Mouse (Mus musculus): Measurements from ENCODE around the gene Clstn2. TPM values are rescaled to one million over a fixed set of nuclear protein-coding genes. Genes with fewer than 3 reads are reported as not detected.
A peak's percentile ranks its signal among the peaks of the same experiment; 100 is the strongest.

Clstn2 gene
- total and polyA plus RNA-seq, 2 experiments, result 0.28 to 0.31 TPM

DNA sequence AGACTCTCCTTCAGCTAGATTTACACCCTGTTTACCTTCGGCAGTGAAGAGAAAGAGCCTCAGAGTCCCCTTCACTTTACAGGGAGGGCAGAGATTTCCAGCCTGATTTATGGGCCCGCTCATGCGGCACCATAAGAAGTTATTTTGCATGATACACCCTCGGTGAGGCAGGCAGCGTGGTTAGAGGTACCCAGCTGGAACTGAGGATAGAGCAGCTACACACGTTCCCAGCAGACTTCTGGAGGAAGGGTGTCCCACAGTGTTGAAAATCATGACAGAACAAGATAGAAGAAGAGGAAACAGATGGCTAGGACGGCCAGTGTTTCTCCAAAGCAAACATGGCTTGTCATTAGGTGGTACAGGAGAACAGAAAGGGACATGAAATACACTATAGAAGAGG, 390.6 kb downstream of the Clstn2 start:
- no peak overlapping the region for H3K27ac ChIP-seq (replicated peaks; ENCODE audit: insufficient read depth, low read depth, low read length)
- WGBS, result 84% methylated on average over 7 of the region's 7 CpGs
- H3K4me1 ChIP-seq (ENCODE audit: control insufficient read depth, insufficient read depth, low read length), result no peaks in the 10 kb centered on the region
- H3K9ac ChIP-seq (ENCODE audit: low read depth, low read length), result no peak overlapping the region
- no peak for DNase-seq (ENCODE audit: extremely low read depth, low read depth, low spot score)
- TF ChIP-seq POLR2A (IDR thresholded peaks at IDR 0.05; ENCODE audit: extremely low read depth, insufficient read depth, low read length) (no peak), CTCF (IDR thresholded peaks at IDR 0.05; ENCODE audit: low read depth, low read length) (no peak)
- H3K27me3 ChIP-seq (ENCODE audit: control insufficient read depth, insufficient read depth, low read length), result no peaks in the 10 kb centered on the region
- no peaks in the 10 kb centered on the region for H3K36me3 ChIP-seq (ENCODE audit: control insufficient read depth, insufficient read depth, low read length)
- no peaks in the 10 kb centered on the region for H3K79me2 ChIP-seq (ENCODE audit: control insufficient read depth, insufficient read depth, low read length)
- no peak overlapping the region for H3K4me3 ChIP-seq (ENCODE audit: insufficient read depth, low read depth, low read length)

DNA sequence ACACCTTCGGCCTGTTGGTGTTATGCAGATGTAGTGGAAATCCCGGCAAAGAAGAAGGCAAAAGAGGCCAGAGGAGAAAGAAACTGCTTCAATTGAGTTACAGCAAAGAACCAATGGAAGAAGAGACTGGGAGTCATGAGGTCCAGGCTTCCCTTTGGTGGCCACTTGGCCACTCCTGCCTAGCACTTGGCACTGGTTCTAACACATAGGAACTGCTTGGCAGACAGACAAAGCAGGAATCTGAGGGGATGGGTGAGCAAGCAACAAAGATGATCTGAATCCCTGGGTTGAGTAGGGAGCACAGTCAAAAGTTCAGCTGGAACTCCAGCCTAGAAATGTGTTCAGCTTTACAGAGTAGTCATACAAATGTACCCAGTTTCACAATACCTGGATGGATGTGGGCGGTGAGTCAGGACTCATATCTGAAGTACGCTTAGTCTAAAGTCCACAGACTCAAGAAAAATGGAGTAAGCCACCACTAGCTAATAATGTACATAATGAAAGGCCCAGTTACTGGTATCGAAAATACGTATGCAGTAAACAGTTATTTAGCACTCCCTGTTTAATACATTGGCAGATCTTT, 392.9 kb downstream of the Clstn2 start:
- Histone ChIP-seq H3K4me3 (ENCODE audit: insufficient read depth, low read depth, low read length) (no peak overlapping the region), H3K27ac (replicated peaks; ENCODE audit: insufficient read depth, low read depth, low read length) (no peak overlapping the region), H3K79me2 (ENCODE audit: control insufficient read depth, insufficient read depth, low read length) (no peaks in the 10 kb centered on the region), H3K27me3 (ENCODE audit: control insufficient read depth, insufficient read depth, low read length) (no peaks in the 10 kb centered on the region), H3K9ac (ENCODE audit: low read depth, low read length) (no peak overlapping the region), H3K36me3 (ENCODE audit: control insufficient read depth, insufficient read depth, low read length) (no peaks in the 10 kb centered on the region), H3K4me1 (ENCODE audit: control insufficient read depth, insufficient read depth, low read length) (no peaks in the 10 kb centered on the region)
- TF ChIP-seq POLR2A (IDR thresholded peaks at IDR 0.05; ENCODE audit: extremely low read depth, insufficient read depth, low read length) (no peak), CTCF (IDR thresholded peaks at IDR 0.05; ENCODE audit: low read depth, low read length) (no peak)
- peak; percentile 20 for DNase-seq (ENCODE audit: extremely low read depth, low read depth, low spot score)
- 64% methylated on average over 6 of the region's 6 CpGs for WGBS

DNA sequence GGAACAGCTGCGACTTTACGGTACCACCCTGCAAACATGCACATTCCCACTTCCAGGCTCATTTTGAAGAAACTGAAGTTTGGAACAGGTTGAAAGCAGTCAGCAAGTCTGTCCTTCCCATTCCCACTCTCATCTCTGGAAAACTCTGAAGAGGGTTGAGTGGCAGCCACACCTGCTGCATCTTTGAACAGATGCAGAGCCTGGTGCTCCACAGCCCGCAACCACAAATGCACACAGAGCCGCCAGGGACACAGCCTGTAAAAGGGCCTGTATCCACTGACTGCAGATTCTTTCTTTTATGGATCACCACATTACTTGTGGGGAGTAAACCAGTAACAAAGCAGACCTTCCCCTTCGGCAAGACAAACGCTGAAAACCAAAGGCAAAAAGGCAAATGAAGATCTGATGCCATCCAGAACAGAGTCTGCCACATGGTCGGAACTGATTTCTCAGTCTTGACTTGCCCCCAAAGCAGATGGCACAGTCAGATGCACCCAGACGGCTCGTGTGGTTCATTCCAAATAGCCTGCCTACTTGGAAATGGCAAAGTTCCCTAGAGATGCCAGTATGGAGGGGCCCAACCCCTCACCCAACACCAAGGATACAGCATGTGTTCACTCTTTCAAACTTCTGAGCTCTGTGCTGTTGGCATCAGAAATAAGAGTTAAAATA, 394.2 kb downstream of the Clstn2 start:
- 89% methylated on average over 9 of the region's 9 CpGs for WGBS
- DNase-seq (ENCODE audit: extremely low read depth, low read depth, low spot score), result no peak
- TF ChIP-seq POLR2A (IDR thresholded peaks at IDR 0.05; ENCODE audit: extremely low read depth, insufficient read depth, low read length), result no peak
- no peak for TF ChIP-seq CTCF (IDR thresholded peaks at IDR 0.05; ENCODE audit: low read depth, low read length)
- Histone ChIP-seq H3K4me3 (ENCODE audit: insufficient read depth, low read depth, low read length) (no peak overlapping the region), H3K36me3 (ENCODE audit: control insufficient read depth, insufficient read depth, low read length) (no peaks in the 10 kb centered on the region), H3K27ac (replicated peaks; ENCODE audit: insufficient read depth, low read depth, low read length) (no peak overlapping the region), H3K4me1 (ENCODE audit: control insufficient read depth, insufficient read depth, low read length) (no peaks in the 10 kb centered on the region), H3K79me2 (ENCODE audit: control insufficient read depth, insufficient read depth, low read length) (no peaks in the 10 kb centered on the region), H3K27me3 (ENCODE audit: control insufficient read depth, insufficient read depth, low read length) (no peaks in the 10 kb centered on the region), H3K9ac (ENCODE audit: low read depth, low read length) (no peak overlapping the region)

DNA sequence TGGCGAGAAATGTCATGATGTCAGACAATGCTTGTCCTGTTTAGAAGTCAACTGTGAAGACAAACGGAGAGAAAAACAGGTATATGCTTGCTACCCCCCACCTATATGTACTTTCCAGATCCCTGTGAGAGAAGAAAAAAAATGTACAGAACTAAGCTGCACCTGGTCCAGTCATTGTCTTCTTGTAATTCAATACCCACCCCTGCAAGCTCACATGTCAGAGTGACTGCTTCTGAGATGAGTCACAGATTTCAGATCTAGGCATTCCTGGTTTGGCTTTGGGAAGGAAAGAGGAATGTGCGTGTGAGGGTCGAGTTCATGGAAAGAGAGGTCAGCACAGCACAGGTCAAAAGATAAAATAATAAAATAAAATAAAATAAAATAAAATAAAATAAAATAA, 397.6 kb downstream of the Clstn2 start:
- TF ChIP-seq CTCF (IDR thresholded peaks at IDR 0.05; ENCODE audit: low read depth, low read length) (no peak), POLR2A (IDR thresholded peaks at IDR 0.05; ENCODE audit: extremely low read depth, insufficient read depth, low read length) (no peak)
- no peaks in the 10 kb centered on the region for H3K36me3 ChIP-seq (ENCODE audit: control insufficient read depth, insufficient read depth, low read length)
- H3K79me2 ChIP-seq (ENCODE audit: control insufficient read depth, insufficient read depth, low read length), result no peaks in the 10 kb centered on the region
- no peaks in the 10 kb centered on the region for H3K4me1 ChIP-seq (ENCODE audit: control insufficient read depth, insufficient read depth, low read length)
- no peak overlapping the region for H3K4me3 ChIP-seq (ENCODE audit: insufficient read depth, low read depth, low read length)
- no peaks in the 10 kb centered on the region for H3K27me3 ChIP-seq (ENCODE audit: control insufficient read depth, insufficient read depth, low read length)
- no peak overlapping the region for H3K27ac ChIP-seq (replicated peaks; ENCODE audit: insufficient read depth, low read depth, low read length)
- no peak overlapping the region for H3K9ac ChIP-seq (ENCODE audit: low read depth, low read length)
- no peak for DNase-seq (ENCODE audit: extremely low read depth, low read depth, low spot score)
- 74% methylated on average over 4 of the region's 4 CpGs for WGBS

DNA sequence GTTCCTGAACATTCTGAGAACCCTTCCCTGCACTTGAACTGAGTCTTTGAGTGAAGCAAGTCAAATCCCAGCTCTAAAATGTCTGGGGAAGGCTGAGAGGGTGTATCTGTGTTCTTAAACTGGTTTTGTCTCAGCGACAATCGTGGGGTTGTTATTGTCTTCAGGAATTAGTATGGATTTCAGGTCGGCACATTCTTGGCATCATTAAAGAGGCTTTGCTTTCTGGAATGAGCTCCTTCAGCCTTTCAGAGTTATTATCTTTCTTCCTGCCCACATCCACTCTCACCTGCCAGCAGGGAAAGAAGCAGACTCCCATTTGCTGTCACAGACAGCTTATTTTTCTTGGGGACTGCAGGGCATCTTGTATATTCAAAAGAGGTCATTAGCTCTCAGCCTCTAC, 398.1 kb downstream of the Clstn2 start:
- no peak for DNase-seq (ENCODE audit: extremely low read depth, low read depth, low spot score)
- Histone ChIP-seq H3K27ac (replicated peaks; ENCODE audit: insufficient read depth, low read depth, low read length) (no peak overlapping the region), H3K36me3 (ENCODE audit: control insufficient read depth, insufficient read depth, low read length) (no peaks in the 10 kb centered on the region), H3K27me3 (ENCODE audit: control insufficient read depth, insufficient read depth, low read length) (no peaks in the 10 kb centered on the region), H3K9ac (ENCODE audit: low read depth, low read length) (no peak overlapping the region), H3K4me3 (ENCODE audit: insufficient read depth, low read depth, low read length) (no peak overlapping the region), H3K79me2 (ENCODE audit: control insufficient read depth, insufficient read depth, low read length) (no peaks in the 10 kb centered on the region), H3K4me1 (ENCODE audit: control insufficient read depth, insufficient read depth, low read length) (no peaks in the 10 kb centered on the region)
- 90% methylated on average over 3 of the region's 3 CpGs for WGBS
- no peak for TF ChIP-seq CTCF (IDR thresholded peaks at IDR 0.05; ENCODE audit: low read depth, low read length)
- TF ChIP-seq POLR2A (IDR thresholded peaks at IDR 0.05; ENCODE audit: extremely low read depth, insufficient read depth, low read length), result no peak

DNA sequence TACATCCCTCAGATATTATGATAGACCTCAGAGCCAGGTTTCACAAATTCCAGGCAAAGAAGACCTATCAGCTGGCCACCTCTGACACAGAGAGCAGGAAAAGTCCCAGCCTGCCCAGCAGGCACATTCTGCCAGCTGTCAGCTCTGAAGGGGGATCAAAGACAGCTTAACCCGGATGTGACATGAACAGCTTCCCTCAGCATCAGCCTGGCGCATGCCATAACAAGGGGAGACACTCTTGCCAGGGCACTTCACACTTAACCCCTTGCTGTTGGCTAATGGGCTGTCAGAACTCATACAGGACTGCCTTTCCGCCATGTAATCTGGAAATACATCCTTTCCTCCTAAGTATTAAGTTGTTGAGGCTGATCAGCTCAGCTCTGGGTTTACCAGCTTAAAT, 403.8 kb downstream of the Clstn2 start:
- TF ChIP-seq POLR2A (IDR thresholded peaks at IDR 0.05; ENCODE audit: extremely low read depth, insufficient read depth, low read length) (no peak), CTCF (IDR thresholded peaks at IDR 0.05; ENCODE audit: low read depth, low read length) (no peak)
- DNase-seq (ENCODE audit: extremely low read depth, low read depth, low spot score), result no peak
- WGBS, result 55% methylated on average over 3 of the region's 3 CpGs
- Histone ChIP-seq H3K79me2 (ENCODE audit: control insufficient read depth, insufficient read depth, low read length) (no peaks in the 10 kb centered on the region), H3K27ac (replicated peaks; ENCODE audit: insufficient read depth, low read depth, low read length) (no peak overlapping the region), H3K27me3 (ENCODE audit: control insufficient read depth, insufficient read depth, low read length) (no peaks in the 10 kb centered on the region), H3K9ac (ENCODE audit: low read depth, low read length) (no peak overlapping the region), H3K36me3 (ENCODE audit: control insufficient read depth, insufficient read depth, low read length) (no peaks in the 10 kb centered on the region), H3K4me3 (ENCODE audit: insufficient read depth, low read depth, low read length) (no peak overlapping the region), H3K4me1 (ENCODE audit: control insufficient read depth, insufficient read depth, low read length) (no peaks in the 10 kb centered on the region)

All from liver, adult 2 months (tissue).